Mouse (Mus musculus): ENCODE results near the gene Fut11. TPM values are rescaled to one million over a fixed set of nuclear protein-coding genes. Genes with fewer than 3 reads are reported as not detected.
"Not testable (repeated sequence)": the region's sequence is repeated elsewhere in the genome, so short reads cannot be mapped to it uniquely, and the experiment has no call there.

Gene Fut11
- total RNA-seq, 2 experiments from 2014 or later, result 2.7 to 4.0 TPM

DNA sequence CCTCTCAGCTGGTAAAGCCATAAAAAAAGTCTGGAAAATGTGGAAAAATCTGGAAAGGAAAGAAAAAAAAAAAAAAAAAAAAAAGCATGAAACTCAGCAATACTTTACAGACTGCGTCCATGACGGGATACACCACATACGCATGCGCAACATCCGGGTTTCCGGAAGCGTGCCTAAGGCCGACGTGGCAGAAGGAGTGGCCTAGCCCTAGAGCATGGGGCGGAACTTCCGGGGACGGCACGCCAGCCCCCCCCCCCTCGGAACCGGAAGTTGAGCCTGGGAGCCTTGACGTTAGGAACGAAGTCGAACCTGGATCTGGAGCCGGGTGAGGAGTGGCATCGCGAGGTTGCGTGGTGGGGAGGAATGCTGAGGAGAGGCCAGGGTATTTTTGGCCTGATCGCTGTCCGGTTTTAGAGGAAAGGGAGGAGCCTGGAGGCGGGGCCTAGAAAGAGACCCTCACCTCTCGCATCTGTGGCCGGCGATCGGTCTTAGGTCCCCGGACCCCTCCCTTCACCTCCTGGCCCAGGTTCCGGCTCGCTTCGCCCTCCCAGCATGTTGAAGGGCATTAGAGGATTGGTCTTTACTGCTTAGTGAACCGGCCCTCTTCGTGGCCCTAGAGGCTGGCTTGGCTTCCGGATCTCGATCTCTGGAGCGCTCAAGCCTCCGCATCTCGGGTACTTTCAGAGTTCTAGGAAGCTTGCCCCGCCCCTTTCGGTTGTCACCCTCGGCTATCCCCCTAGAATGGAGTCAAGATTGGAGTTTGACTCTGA, 20.5 kb upstream of the Fut11 start, which contains the start of gene Sec24c:
Gene Sec24c (plus strand): TSS at position 245 of the 770 bp plus-strand sequence.
- peak; percentile 95 for DNase-seq

- DNase-seq, result no peak
Observed at GRCm38 (mm10) chr14:20677906-20678305, 16.9 kb upstream of the Fut11 start.

- no peak for DNase-seq
Observed at GRCm38 (mm10) chr14:20681742-20682141, 13.0 kb upstream of the Fut11 start.

GRCm38 (mm10) chr14:20682498-20682897, 12.3 kb upstream of the Fut11 start:
- no peak for DNase-seq

DNA sequence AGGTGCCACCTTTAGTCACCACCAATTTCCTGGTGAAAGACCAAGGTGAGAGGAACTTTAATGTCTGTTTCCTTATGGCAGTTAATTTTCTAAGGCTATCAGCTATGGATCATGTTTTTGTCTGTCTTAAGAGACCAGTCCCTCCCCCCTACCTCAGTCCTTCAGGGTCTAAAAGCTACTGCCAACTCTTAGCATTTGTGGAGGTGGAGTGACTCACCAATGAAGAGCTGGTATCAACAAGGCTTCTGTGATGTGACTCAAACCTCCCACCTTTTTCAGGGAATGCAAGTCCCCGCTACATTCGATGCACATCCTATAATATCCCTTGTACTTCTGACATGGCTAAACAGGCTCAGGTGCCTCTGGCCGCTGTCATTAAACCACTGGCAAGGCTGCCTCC, 8.2 kb upstream of the Fut11 start:
- DNase-seq, result no peak

- no peak for DNase-seq
Observed at GRCm38 (mm10) chr14:20689009-20689408, 5.8 kb upstream of the Fut11 start.

DNA sequence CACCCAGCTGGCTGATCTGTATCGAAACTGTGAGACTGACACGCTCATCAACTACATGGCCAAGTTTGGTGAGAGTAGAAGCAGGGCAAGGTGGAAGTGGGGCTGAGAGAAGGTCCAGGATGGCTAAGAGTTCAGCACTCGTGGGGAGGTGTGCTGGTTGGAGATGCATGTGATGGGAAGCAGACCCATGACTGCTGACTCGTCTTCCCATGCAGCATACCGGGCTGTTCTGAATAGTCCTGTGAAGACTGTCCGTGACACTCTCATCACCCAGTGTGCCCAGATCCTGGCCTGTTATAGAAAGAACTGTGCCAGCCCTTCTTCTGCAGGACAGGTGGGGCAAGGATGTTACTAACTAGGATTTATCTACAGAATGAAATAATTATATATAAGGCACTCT, 3.0 kb upstream of the Fut11 start:
- DNase-seq, result no peak

- no peak for DNase-seq
Observed at GRCm38 (mm10) chr14:20693589-20694101, 1.1 kb upstream of the Fut11 start.

DNA sequence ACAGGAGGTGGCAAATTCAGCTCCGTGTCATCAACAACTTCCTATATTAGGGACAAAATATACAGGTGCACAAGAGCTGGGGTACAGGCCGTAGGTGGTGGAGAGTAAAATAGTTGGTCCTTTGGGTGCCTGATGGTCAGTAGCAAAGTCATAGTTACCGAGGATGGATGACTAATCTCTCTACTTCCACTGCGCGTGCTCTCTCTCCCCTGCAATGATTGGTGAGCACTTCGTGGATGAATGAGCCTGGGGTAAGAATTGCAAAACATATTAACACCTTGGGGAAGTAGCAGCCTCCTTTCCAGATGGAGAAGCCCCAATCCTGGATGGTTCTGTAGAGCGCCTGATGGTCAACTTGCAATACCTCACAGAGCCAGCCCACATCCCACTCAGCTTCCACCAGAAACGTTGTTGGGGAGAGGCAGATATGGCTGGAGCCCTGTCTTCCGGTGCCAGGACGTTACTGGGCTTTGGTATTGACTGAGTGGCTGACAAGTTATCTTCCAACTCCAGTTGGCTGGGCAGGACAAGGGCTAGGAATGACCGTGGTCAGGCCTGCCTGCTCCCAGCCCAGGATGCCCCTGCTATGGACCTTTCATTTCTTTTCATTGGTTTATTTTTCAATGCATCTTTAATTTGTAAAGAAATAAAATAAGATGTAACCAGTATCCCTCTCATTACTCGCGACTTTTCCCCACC, 434 bp upstream of the Fut11 start:
- DNase-seq, result no peak

- DNase-seq, result no peak
Observed at GRCm38 (mm10) chr14:20695761-20696520, 1.2 kb downstream of the Fut11 start.

DNA sequence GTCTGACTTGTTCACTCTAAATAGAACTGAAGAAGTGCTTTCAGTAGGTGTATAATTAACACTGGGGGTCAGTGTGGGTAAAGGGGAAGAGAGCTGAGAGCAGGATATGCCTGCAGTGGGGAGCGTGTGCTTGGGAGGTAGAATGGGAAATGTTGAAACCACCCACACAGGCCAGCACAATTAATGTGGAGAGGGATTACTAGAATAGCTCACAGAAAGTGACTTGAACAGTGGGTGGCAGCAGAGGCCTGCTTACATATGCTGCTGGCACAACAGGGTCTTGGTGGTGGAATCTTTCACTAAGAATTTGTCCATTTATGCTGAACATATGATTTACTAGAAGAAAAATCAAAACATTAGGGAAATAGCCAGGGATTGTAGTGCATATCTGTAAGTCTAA, 2.2 kb downstream of the Fut11 start:
- peak; percentile 27 for DNase-seq

DNA sequence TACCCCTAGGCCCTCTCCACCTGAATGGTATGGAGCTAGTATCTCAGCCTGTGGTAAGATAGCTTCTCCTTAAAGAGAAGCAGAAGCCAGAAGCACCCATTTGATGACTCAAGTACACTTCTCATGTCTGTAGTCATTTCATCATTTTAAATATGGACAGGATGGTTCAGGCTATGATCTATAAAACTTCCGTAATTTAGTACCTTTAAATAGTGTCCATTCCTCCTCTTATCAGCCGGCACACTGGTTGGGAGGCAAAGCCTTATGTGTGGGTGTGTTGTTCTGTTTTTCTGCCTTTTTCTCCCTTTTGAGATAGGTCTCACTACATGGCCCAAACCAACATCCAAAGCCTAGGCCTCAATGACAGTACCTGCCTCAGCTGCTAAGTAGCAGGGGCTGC, 3.7 kb downstream of the Fut11 start:
- DNase-seq, result no peak

GRCm38 (mm10) chr14:20700362-20700761, 5.6 kb downstream of the Fut11 start:
- no peak for DNase-seq

GRCm38 (mm10) chr14:20701554-20701953, 6.8 kb downstream of the Fut11 start:
- no peak for DNase-seq

GRCm38 (mm10) chr14:20702096-20702740, 7.5 kb downstream of the Fut11 start:
- DNase-seq, result no peak

DNA sequence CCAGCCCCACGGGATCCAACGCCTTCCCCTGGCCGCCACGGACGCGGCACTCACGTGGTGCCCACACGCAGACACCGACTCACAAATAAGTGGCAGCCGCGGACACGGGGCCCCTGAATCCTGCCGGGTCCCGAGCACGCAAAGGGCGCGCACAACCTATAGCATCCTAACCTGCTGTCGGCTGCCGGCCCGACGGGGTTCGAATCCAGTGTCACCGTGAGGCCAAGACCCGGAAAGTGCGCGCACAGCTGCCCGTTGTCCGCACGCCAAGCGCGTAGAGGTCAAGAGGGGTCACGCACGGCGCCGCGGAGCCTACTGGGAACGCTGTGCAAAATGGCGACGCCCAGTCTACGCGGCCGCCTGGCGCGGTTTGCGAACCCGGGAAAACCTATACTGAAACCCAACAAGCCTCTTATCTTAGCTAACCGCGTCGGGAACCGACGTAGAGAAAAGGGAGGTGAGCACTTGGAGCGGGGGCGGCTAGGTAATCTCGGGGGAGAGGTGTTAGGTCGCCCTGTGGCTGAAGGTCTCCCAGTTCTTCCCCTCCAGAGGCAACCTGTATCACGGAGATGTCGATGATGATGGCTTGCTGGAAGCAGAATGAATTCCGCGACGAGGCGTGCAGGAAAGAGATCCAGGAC, 8.1 kb downstream of the Fut11 start, which contains the start of gene Chchd1:
Gene Chchd1 (plus strand): TSS at position 266 of the 641 bp plus-strand sequence.
- peak; percentile 87 for DNase-seq

DNA sequence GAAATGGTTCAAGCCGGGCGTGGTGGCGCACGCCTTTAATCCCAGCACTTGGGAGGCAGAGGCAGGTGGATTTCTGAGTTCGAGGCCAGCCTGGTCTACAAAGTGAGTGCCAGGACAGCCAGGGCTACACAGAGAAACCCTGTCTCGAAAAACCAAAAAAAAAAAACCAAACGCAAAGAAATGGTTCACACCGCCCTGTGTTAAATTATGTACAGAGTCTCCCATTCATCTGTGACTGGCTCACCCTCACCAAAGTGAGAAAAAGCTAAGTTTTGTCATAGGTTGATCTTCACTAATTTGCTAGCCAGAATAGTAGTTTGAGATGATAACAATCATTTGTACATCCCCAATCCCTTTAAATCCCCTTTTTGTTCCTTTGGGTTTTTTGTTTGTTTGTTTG, 8.7 kb downstream of the Fut11 start:
- not testable (repeated sequence) for DNase-seq

- peak; percentile 89 for DNase-seq
Observed at GRCm38 (mm10) chr14:20707201-20708190, 12.7 kb downstream of the Fut11 start, which contains the start of gene Zswim8. Gene Zswim8 (plus strand): TSS chr14:20707552.

- no peak for DNase-seq
Observed at GRCm38 (mm10) chr14:20708239-20708638, 13.5 kb downstream of the Fut11 start.

DNA sequence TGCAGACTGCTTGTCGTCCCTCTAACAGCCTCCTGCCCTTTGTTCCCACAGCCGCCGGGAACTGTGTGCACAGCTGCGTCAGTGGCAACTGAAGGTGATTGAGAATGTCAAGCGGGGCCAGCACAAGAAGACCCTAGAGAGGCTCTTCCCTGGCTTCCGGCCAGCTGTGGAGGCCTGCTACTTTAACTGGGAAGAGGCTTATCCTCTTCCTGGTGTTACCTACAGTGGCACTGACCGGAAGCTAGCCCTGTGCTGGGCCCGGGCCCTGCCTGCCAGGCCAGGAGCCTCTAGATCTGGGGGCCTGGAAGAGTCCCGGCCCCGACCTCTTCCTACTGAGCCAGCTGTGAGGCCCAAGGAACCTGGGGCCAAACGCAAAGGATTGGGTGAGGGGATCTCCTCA, 19.1 kb downstream of the Fut11 start:
- DNase-seq, result no peak

Data from gastrocnemius, postnatal 25 days (tissue).